Mouse (Mus musculus) CH12.LX (cell line): ENCODE data around the gene Ndufb3. TPM values are rescaled to one million over a fixed set of nuclear protein-coding genes. Genes with fewer than 3 reads are reported as not detected.

Experiments
- DNase-seq: peaks from one replicate; pipeline ENCODE4 v3.0.0-alpha.2; 2013; ENCODE audit errors: extremely low read depth
- H3K27ac ChIP-seq: 2 replicates; pipeline ENCODE4 v1.5.1; 2012; ENCODE audit warnings: low read depth, mild to moderate bottlenecking, control low read depth, moderate library complexity; ENCODE audit not compliant: insufficient read depth
- H3K27me3 ChIP-seq: replicated peaks from 2 replicates; pipeline ENCODE3; 2012; ENCODE audit warnings: inconsistent platforms
- H3K36me3 ChIP-seq, 2 experiments: replicated peaks in 1 of 2; 2 replicates each; pipeline versions ENCODE3 to v1.6.1; 2012; ENCODE audit warnings: inconsistent platforms in 1 of 2, low read length in 1 of 2, mild to moderate bottlenecking in 1 of 2, mixed read lengths in 1 of 2, moderate library complexity in 1 of 2; ENCODE audit not compliant: control insufficient read depth in 1 of 2, insufficient read depth in 1 of 2
- H3K4me1 ChIP-seq, 2 experiments: 2 replicates each; pipeline ENCODE4 v1.6.1; 2012; ENCODE audit warnings: inconsistent platforms in 1 of 2, moderate library complexity in 1 of 2; ENCODE audit not compliant: insufficient read depth in 2 of 2, control insufficient read depth in 1 of 2
- H3K4me2 ChIP-seq: 2 replicates; pipeline ENCODE4 v1.6.1; 2012; ENCODE audit warnings: low read depth, mild to moderate bottlenecking, control low read depth; ENCODE audit not compliant: poor library complexity, insufficient read depth, severe bottlenecking
- H3K4me3 ChIP-seq, 3 experiments: fragments of 150-350 bp in 1 of 3; sonication (generic) in 1 of 3; replicated peaks in 1 of 3; 2 replicates each; pipeline versions ENCODE3 to v1.5.1; 2011 to 2012; ENCODE audit warnings: low read depth in 2 of 3, low read length in 2 of 3, mild to moderate bottlenecking in 2 of 3, moderate library complexity in 2 of 3, control low read depth in 1 of 3, improper control_type of control experiment in 1 of 3, inconsistent platforms in 1 of 3, mixed read lengths in 1 of 3; ENCODE audit not compliant: poor library complexity in 1 of 3
- H3K79me2 ChIP-seq: replicated peaks from 2 replicates; pipeline ENCODE4 v1.6.1; 2012; ENCODE audit warnings: mild to moderate bottlenecking, moderate library complexity; ENCODE audit not compliant: control insufficient read depth, poor library complexity, insufficient read depth, severe bottlenecking; ENCODE audit errors: extremely low read depth
- H3K9ac ChIP-seq: 2 replicates; pipeline ENCODE4 v1.6.1; 2012; ENCODE audit warnings: low read depth, mild to moderate bottlenecking, control low read depth, moderate library complexity; ENCODE audit not compliant: insufficient read depth
- H3K9me3 ChIP-seq: replicated peaks from 2 replicates; pipeline ENCODE3; 2012; ENCODE audit warnings: low read length, inconsistent platforms, mixed read lengths
- CTCF ChIP-seq, 2 experiments: IDR thresholded peaks in 1 of 2; conservative IDR thresholded peaks in 1 of 2; 2 replicates each; pipeline ENCODE4 v1.5.1; 2011 to 2012; ENCODE audit warnings: low read depth in 2 of 2, low read length in 2 of 2, improper control_type of control experiment in 1 of 2, inconsistent platforms in 1 of 2, mild to moderate bottlenecking in 1 of 2, moderate library complexity in 1 of 2
- E2F4 ChIP-seq: IDR thresholded peaks from 2 replicates; pipeline ENCODE4 v1.6.1; 2011; ENCODE audit warnings: low read depth, low read length, improper control_type of control experiment; ENCODE audit not compliant: insufficient replicate concordance
- EP300 ChIP-seq: IDR thresholded peaks from 2 replicates; pipeline ENCODE4 v1.6.1; 2011; ENCODE audit warnings: low read length, improper control_type of control experiment
- ETS1 ChIP-seq: conservative IDR thresholded peaks from 2 replicates; pipeline ENCODE4 v1.6.1; 2012; ENCODE audit warnings: low read depth, mild to moderate bottlenecking, inconsistent platforms, low read length, improper control_type of control experiment, moderate library complexity
- GABPA ChIP-seq: IDR thresholded peaks from 2 replicates; pipeline ENCODE4 v1.6.1; 2012; ENCODE audit warnings: low read depth, low read length, improper control_type of control experiment, inconsistent platforms; ENCODE audit not compliant: insufficient replicate concordance
- HCFC1 ChIP-seq: IDR thresholded peaks from 2 replicates; pipeline ENCODE4 v1.6.1; 2012; ENCODE audit warnings: low read depth, mild to moderate bottlenecking, inconsistent platforms, low read length, improper control_type of control experiment
- JUN ChIP-seq: IDR thresholded peaks from 2 replicates; pipeline ENCODE4 v1.6.1; 2011; ENCODE audit warnings: low read depth, mild to moderate bottlenecking, low read length, improper control_type of control experiment, moderate library complexity; ENCODE audit not compliant: insufficient read depth
- JUND ChIP-seq: conservative IDR thresholded peaks from 2 replicates; pipeline ENCODE4 v1.6.1; 2011; ENCODE audit warnings: low read depth, low read length, improper control_type of control experiment
- KAT2A ChIP-seq: IDR thresholded peaks from 2 replicates; pipeline ENCODE4 v1.6.1; 2012; ENCODE audit warnings: low read length, improper control_type of control experiment, inconsistent platforms; ENCODE audit not compliant: insufficient replicate concordance
- MAX ChIP-seq: IDR thresholded peaks from 2 replicates; pipeline ENCODE4 v1.6.1; 2011; ENCODE audit warnings: low read length, improper control_type of control experiment
- MAZ ChIP-seq: IDR thresholded peaks from 2 replicates; pipeline ENCODE4 v1.6.1; 2012; ENCODE audit warnings: low read depth, mild to moderate bottlenecking, inconsistent platforms, low read length, improper control_type of control experiment, moderate library complexity
- MEF2A ChIP-seq: IDR thresholded peaks from 2 replicates; pipeline ENCODE4 v1.6.1; 2014; ENCODE audit warnings: low read depth, mild to moderate bottlenecking, inconsistent platforms, low read length, improper control_type of control experiment, borderline replicate concordance
- MXI1 ChIP-seq: IDR thresholded peaks from 2 replicates; pipeline ENCODE4 v1.6.1; 2011; ENCODE audit warnings: mild to moderate bottlenecking, low read depth, low read length, improper control_type of control experiment
- PAX5 ChIP-seq: IDR thresholded peaks from 2 replicates; pipeline ENCODE4 v1.6.1; 2012; ENCODE audit warnings: low read length, inconsistent platforms, mixed read lengths
- RAD21 ChIP-seq: IDR thresholded peaks from 2 replicates; pipeline ENCODE4 v1.6.1; 2011; ENCODE audit warnings: low read depth, mild to moderate bottlenecking, low read length, improper control_type of control experiment, moderate library complexity
- SMC3 ChIP-seq: IDR thresholded peaks from 2 replicates; pipeline ENCODE4 v1.6.1; 2011; ENCODE audit warnings: low read depth, low read length, improper control_type of control experiment
- TCF12 ChIP-seq: IDR thresholded peaks from 2 replicates; pipeline ENCODE4 v1.6.1; 2014; ENCODE audit warnings: low read depth, mild to moderate bottlenecking, inconsistent platforms, low read length, improper control_type of control experiment
- UBTF ChIP-seq: IDR thresholded peaks from 2 replicates; pipeline ENCODE4 v1.6.1; 2012; ENCODE audit warnings: low read depth, mild to moderate bottlenecking, inconsistent platforms, low read length, improper control_type of control experiment, moderate library complexity
- USF1 ChIP-seq: IDR thresholded peaks from 2 replicates; pipeline ENCODE4 v1.6.1; 2014; ENCODE audit warnings: low read depth, mild to moderate bottlenecking, inconsistent platforms, low read length, improper control_type of control experiment
- USF2 ChIP-seq: conservative IDR thresholded peaks from 2 replicates; pipeline ENCODE4 v1.6.1; 2011; ENCODE audit warnings: low read depth, low read length, improper control_type of control experiment
- ZKSCAN1 ChIP-seq: IDR thresholded peaks from 2 replicates; pipeline ENCODE4 v1.6.1; 2012; ENCODE audit warnings: low read depth, inconsistent platforms, low read length, improper control_type of control experiment, borderline replicate concordance
- dilution Hi-C: fragments of 300-500 bp; cut with MboI; formaldehyde crosslinking; loops from 2 replicates; pipeline ENCODE4 v1.14.3; 2020; ENCODE audit warnings: low sequenced_read_pairs; ENCODE audit not compliant: extremely low pct_unique_long_range_greater_than_20kb, extremely low pct_ligation_motif_present
- in situ Hi-C: fragments of 300-500 bp; cut with MboI; formaldehyde crosslinking; loops from 3 replicates; pipeline ENCODE4 v1.14.3; 2019; ENCODE audit warnings: low sequenced_read_pairs, low pct_ligation_motif_present, low pct_unique_long_range_greater_than_20kb, mixed read lengths
- polyA plus RNA-seq: library from polyadenylated mRNA; unstranded; fragments of >175 nt; gene quantifications from 2 replicates; pipeline ENCODE4 v1.2.1, GENCODE M21; 2012; ENCODE audit warnings: low read depth; ENCODE audit not compliant: insufficient read length
- total RNA-seq, 2 experiments: library from RNA; depleted of rRNA; stranded (reverse); fragments of 300-350 nt in 1 of 2; fragments of >200 nt in 1 of 2; gene quantifications; 2 replicates each; pipeline ENCODE4 v1.2.3; 2012 to 2014

Gene Ndufb3
- total and polyA plus RNA-seq, 3 experiments, result 62.9 to 184 (median 139) TPM

GRCm38 (mm10) chr1:58585373-58586170 is 612 bp upstream of the Ndufb3 start:
- Histone ChIP-seq H3K4me1 (peaks cover 0 to 14% of the 10 kb centered on the region in 2 experiments; a peak in 2 of 4 replicates), H3K79me2 (peaks cover 23% of the 10 kb centered on the region), H3K27me3 (no peaks in the 10 kb centered on the region), H3K9me3 (no peaks in the 10 kb centered on the region), H3K4me3 (peak overlapping the region; percentile 88 to 98 (median 92)), H3K36me3 (peaks cover 0 to 3% of the 10 kb centered on the region in 2 experiments), H3K9ac (peak overlapping the region; percentile 45), H3K27ac (no peak overlapping the region), H3K4me2 (peak overlapping the region; percentile 82)
- in situ Hi-C loops, result no loop called here
- TF ChIP-seq JUND (no peak), MAX (no peak)
- peak; percentile 6 for DNase-seq
- dilution Hi-C loops, result no loop called here

GRCm38 (mm10) chr1:58587491-58587890 is 1.3 kb downstream of the Ndufb3 start:
- dilution Hi-C loops, result no loop called here
- peak overlapping the region in 1 of 3 experiments; percentile 88 for H3K4me3 ChIP-seq

DNA sequence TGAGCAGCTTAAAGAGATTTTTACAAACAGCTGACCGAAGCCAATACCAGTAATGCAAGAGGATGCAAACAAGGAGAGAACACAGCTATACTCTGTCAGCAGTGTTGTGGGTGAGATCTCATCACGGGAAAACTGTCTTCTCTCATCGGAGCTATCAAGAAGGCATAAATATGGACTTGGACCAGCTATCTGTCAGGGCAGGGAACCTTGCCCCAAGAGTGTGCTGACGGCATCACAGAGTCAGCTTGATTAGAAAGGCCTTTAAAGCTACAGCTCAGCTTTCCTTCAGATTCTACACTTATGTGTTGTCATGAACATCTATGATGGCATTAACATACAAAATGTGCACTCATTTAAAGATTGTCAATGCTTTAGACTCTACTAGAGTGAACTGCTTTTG is 16.5 kb downstream of the Ndufb3 start:
- no peak overlapping the region for H3K4me3 ChIP-seq
- no peak for TF ChIP-seq JUN
- no peaks in the 10 kb centered on the region for H3K27me3 ChIP-seq
- no peak overlapping the region for H3K27ac ChIP-seq
- DNase-seq, result no peak
- H3K79me2 ChIP-seq, result no peaks in the 10 kb centered on the region
- in situ Hi-C loops, result no loop called here
- no peaks in the 10 kb centered on the region for H3K36me3 ChIP-seq
- no peaks in the 10 kb centered on the region for H3K9me3 ChIP-seq
- dilution Hi-C loops, result no loop called here
- no peak overlapping the region for H3K4me2 ChIP-seq
- H3K9ac ChIP-seq, result no peak overlapping the region
- peaks cover 0 to 4% of the 10 kb centered on the region in 2 experiments; a peak in 1 of 4 replicates for H3K4me1 ChIP-seq

More at GRCm38 (mm10) chr1:58587491-58587890, 1.3 kb downstream of the Ndufb3 start:
- Histone ChIP-seq H3K9me3 (no peaks in the 10 kb centered on the region), H3K27me3 (no peaks in the 10 kb centered on the region), H3K9ac (peak overlapping the region; percentile 98; the same call in 1 of the 2 replicates), H3K4me1 (peaks cover 0 to 20% of the 10 kb centered on the region in 2 experiments; a peak in 2 of 4 replicates), H3K4me2 (peak overlapping the region; percentile 16; the same call in 1 of the 2 replicates), H3K27ac (no peak overlapping the region), H3K36me3 (peaks cover 6 to 14% of the 10 kb centered on the region in 2 experiments), H3K79me2 (peaks cover 23% of the 10 kb centered on the region)
- DNase-seq, result no peak
- in situ Hi-C loops, result no loop called here
- TF ChIP-seq PAX5 (no peak), E2F4 (no peak), USF1 (no peak), MXI1 (no peak), RAD21 (no peak), KAT2A (no peak), MAZ (no peak), TCF12 (no peak), MEF2A (no peak), USF2 (no peak), ZKSCAN1 (no peak), GABPA (no peak), HCFC1 (no peak), CTCF (conservative IDR thresholded peaks at IDR 0.05 in 1 of 2, IDR thresholded peaks at IDR 0.05 in 1 of 2; ENCODE audit: low read depth in 2 of 2, low read length in 2 of 2) (no peak), SMC3 (no peak), EP300 (no peak), ETS1 (no peak), UBTF (no peak)
